Mouse (Mus musculus): ENCODE measurements around the gene Zfp97. TPM values are rescaled to one million over a fixed set of nuclear protein-coding genes. Genes with fewer than 3 reads are reported as not detected.
"Not testable (repeated sequence)": the region's sequence is repeated elsewhere in the genome, so short reads cannot be mapped to it uniquely, and the experiment has no call there.

The Zfp97 gene
- polyA plus RNA-seq (2012; fragmentation: generic; extraction: Trizol) = 0.53 TPM

GRCm38 (mm10) chr17:17120830-17121502, at the start of gene Zfp97:
TSS of gene Zfp97 (plus strand) at chr17:17121415.
- H3K36me3 ChIP-seq (ENCODE audit: control insufficient read depth, insufficient read depth); H3K4me3 ChIP-seq; H3K4me2 ChIP-seq (ENCODE audit: low read depth); H3K27me3 ChIP-seq (ENCODE audit: control insufficient read depth, insufficient read depth, insufficient read length); H3ac ChIP-seq (ENCODE audit: control insufficient read depth, insufficient read length); H3K79me2 ChIP-seq (ENCODE audit: control insufficient read depth, insufficient read depth): not testable (repeated sequence)

GRCm38 (mm10) chr17:17178757-17179413, 57.7 kb downstream of the Zfp97 start:
- not testable (repeated sequence) for H3K4me2 ChIP-seq (ENCODE audit: low read depth); H3ac ChIP-seq (ENCODE audit: control insufficient read depth, insufficient read length); H3K36me3 ChIP-seq (ENCODE audit: control insufficient read depth, insufficient read depth); H3K27me3 ChIP-seq (ENCODE audit: control insufficient read depth, insufficient read depth, insufficient read length); H3K79me2 ChIP-seq (ENCODE audit: control insufficient read depth, insufficient read depth); H3K4me3 ChIP-seq

GRCm38 (mm10) chr17:17194761-17195160, 73.5 kb downstream of the Zfp97 start:
- not testable (repeated sequence) for H3K79me2 ChIP-seq (ENCODE audit: control insufficient read depth, insufficient read depth); H3K4me3 ChIP-seq; H3K36me3 ChIP-seq (ENCODE audit: control insufficient read depth, insufficient read depth); H3ac ChIP-seq (ENCODE audit: control insufficient read depth, insufficient read length); H3K4me2 ChIP-seq (ENCODE audit: low read depth); H3K27me3 ChIP-seq (ENCODE audit: control insufficient read depth, insufficient read depth, insufficient read length)

GRCm38 (mm10) chr17:17195178-17195577, 74.0 kb downstream of the Zfp97 start:
- peaks cover 6% of the 10 kb centered on the region for H3K36me3 ChIP-seq (ENCODE audit: control insufficient read depth, insufficient read depth)
- no peaks in the 10 kb centered on the region for H3K27me3 ChIP-seq (ENCODE audit: control insufficient read depth, insufficient read depth, insufficient read length)
- no peak for TF ChIP-seq POLR2A (IDR thresholded peaks at IDR 0.05; ENCODE audit: insufficient read length, low read depth)
- TF ChIP-seq MYOD1 (IDR thresholded peaks at IDR 0.05; ENCODE audit: control insufficient read depth in 1 of 3, insufficient read length in 2 of 3, low read depth in 2 of 3) = no peak
- no peak for TF ChIP-seq USF1 (IDR thresholded peaks at IDR 0.05; ENCODE audit: low read depth)
- no peak for TF ChIP-seq POLR2AphosphoS2 (IDR thresholded peaks at IDR 0.05; ENCODE audit: insufficient read length, low read depth)
- no peak for TF ChIP-seq SRF (IDR thresholded peaks at IDR 0.05; ENCODE audit: control insufficient read depth, insufficient read length, low read depth)
- TF ChIP-seq E2F4 (IDR thresholded peaks at IDR 0.05; ENCODE audit: insufficient read depth) = no peak
- TF ChIP-seq MYOG (IDR thresholded peaks at IDR 0.05; ENCODE audit: control insufficient read depth in 1 of 3, insufficient read depth in 1 of 3, insufficient read length in 2 of 3, low read depth in 2 of 3) = no peak
- no peak for TF ChIP-seq CEBPB (IDR thresholded peaks at IDR 0.05; ENCODE audit: insufficient read depth, poor library complexity, severe bottlenecking)
- no peak for TF ChIP-seq REST (IDR thresholded peaks at IDR 0.05; ENCODE audit: insufficient read depth, insufficient read length)
- no peak overlapping the region for H3K4me3 ChIP-seq
- no peak overlapping the region for H3K4me2 ChIP-seq (ENCODE audit: low read depth)
- peaks cover 3% of the 10 kb centered on the region for H3K79me2 ChIP-seq (ENCODE audit: control insufficient read depth, insufficient read depth)
- no peak overlapping the region for H3ac ChIP-seq (ENCODE audit: control insufficient read depth, insufficient read length)

GRCm38 (mm10) chr17:17196111-17196510, 74.9 kb downstream of the Zfp97 start:
- not testable (repeated sequence) for H3K4me2 ChIP-seq (ENCODE audit: low read depth); H3K79me2 ChIP-seq (ENCODE audit: control insufficient read depth, insufficient read depth); H3ac ChIP-seq (ENCODE audit: control insufficient read depth, insufficient read length); H3K4me3 ChIP-seq; H3K27me3 ChIP-seq (ENCODE audit: control insufficient read depth, insufficient read depth, insufficient read length); H3K36me3 ChIP-seq (ENCODE audit: control insufficient read depth, insufficient read depth)

Other genes starting within 250 kb of the Zfp97 start
- gene Zfp960, start 57.3 kb upstream of the Zfp97 start, polyA plus RNA-seq (2012; fragmentation: generic; extraction: Trizol) = 2.3 TPM

Measured in myocyte (in vitro differentiated cells).